Mouse (Mus musculus): ENCODE results near the gene Mpv17l2.

Mpv17l2 gene

DNA sequence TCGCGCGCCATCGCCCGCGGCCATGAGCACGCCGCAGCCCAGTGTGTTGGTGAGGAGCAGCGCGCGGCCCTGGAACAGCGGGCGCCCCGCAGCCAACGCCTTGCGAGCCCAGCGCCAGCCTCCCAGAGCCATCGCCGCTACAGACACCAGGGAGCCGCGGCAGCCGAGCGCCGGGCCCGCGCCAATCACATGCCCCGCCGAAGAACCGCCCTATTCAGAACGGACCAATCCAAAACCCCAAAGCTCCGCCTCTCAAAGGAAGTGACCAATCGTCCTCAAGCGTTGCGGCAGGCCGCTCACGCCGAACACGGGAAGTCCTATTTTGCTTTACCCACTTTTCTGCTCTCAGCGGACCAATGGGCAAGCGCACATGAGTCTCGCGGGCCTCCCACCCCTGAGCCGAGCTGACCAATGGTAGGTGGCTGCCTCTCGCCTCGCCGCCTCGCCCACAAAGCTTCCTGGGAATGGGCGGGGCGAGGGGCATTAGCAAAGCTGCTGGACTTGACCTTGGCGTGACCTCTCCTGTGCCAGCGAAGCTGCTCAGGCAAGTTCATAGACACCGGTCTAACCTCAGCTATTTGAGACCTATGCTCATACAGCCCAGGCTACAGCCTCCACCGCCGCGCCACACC lies at the start of gene Mpv17l2:
Gene Mpv17l2 (minus strand): TSS at position 172 of the 632 bp plus-strand sequence.
- peak; percentile 98 for DNase-seq

DNA sequence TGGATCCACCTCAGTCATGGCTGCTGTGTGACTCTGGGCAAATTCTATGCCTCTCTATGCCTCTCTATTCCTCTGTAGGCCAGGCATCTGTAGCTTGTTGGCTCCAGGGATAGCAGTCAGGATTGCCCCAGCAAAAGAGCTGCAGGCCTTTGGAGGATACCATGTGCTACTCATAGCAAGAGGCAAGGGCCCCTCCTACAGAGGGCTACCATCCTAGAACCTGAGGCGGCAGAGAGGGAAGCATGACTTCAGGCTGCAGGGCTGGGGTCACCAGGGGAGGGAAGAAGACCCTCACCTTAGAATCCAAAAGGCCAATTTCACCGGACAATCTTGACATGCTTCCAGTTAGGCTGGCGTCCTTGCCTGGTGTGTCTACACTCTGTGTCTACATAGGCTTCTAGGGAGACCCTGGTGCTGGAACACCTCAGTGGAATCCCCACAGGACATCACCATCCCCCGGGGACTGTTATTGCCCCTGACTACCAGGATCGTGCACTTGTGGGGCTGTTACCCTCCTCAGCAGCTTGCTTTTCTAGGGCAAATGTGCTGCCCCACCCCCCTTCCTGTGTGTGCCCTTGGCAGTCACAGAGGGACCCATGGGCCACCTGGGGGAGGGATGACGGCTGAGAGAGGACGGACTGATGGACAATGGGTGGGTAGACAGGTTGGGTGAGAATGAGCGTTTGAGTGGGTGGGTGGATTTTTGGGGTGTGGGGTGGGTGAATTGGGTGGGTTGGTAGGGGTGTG lies 48.4 kb upstream of the Mpv17l2 start:
- DNase-seq, result no peak

DNA sequence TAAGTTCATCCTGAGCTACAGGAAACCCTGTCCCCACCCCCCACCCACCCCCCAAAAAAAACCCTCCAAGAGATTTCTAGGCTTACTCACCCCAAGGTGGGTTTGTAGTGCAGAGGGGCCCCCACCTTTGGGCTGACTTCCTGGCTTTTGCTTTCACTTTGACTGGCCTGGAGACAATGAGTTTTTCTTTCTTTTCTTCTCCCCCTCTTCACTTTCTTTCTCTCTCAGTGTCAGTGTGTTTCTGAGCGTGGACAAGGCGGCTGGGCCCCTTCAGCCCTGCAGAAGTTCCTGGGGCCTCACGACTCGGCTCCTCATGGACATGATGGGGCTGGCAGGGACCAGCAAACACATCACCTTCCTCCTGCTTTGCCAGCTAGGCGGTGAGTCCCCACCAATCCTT lies 47.5 kb upstream of the Mpv17l2 start, which contains the start of gene Il12rb1:
Gene Il12rb1 (plus strand): TSS at position 211 of the 400 bp plus-strand sequence.
- no peak for DNase-seq

DNA sequence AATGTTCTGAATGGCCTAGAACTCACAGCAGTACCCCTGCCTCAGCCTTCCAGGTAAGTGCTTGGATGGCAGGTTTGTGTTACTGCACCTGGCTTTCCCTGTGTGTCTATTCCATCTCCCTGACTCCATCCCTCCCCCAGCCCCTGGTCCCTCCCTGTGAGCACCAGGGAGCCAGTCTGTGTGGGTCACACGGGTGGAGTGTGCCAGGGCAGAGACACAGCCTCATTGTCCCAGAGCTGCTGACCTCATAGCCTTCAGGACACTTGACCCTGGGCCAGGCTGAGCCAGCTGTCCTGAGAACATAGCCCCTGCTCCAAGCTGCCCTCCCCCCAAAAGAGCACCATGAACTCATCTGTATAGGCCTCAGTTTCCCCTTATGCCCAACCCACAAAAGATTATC lies 46.6 kb upstream of the Mpv17l2 start:
- no peak for DNase-seq

DNA sequence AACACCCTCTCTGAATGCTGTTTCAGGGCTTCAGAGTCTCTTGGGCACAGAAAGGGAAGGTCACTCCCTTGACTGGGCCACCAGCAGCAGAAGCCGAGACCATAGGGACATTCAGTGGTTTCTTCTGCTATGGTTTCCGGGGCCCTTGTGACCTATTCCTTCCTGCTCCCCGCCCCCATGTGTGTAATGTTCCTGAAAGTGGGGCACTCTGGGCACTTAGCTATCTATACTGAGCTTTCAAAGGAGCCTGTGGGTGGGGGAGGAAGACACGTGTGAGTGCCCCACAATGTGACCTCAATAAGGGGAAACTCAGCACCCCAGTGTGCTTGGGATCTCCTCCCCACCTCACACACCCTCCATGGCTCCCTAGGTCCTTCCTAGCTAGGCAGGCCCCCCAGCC lies 45.8 kb upstream of the Mpv17l2 start:
- DNase-seq, result no peak

DNA sequence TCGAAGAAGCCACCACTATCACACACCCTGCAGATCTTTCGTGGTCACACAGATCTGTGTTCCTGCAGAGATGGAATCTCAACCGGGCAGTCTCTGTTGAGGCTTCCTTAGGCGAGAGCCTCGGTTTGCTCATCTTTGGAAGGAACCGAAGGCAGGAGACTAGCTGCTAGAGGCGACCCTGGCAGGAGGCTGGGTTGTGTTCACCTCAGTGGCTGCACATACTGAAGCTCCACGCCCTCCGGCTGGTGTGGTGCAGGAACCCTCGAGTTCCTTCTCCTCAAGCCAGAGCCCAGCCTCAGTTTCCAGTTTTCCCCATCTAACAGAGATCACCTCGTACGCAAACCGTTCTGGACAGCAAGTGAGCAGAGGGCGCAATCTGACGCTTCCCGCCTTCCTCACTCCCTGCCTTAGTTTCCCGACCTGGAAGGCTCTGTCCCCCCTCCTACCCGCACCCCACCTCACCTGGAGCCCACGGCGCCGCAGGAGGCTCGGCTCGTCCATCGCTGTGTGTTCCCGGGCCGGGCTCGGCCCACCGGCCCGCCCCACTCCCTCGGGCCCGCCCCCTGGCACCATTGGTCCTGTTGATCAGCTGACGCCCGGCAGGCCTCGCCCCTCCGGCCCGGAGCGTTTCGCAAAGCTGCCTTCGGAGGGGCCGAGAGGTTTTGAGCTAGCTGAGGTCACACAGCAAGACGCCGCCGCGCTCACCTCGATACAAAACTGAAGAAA lies 43.9 kb upstream of the Mpv17l2 start, which contains the start of gene Mast3:
Gene Mast3 (minus strand): TSS at position 574 of the 726 bp plus-strand sequence.
- no peak for DNase-seq

DNA sequence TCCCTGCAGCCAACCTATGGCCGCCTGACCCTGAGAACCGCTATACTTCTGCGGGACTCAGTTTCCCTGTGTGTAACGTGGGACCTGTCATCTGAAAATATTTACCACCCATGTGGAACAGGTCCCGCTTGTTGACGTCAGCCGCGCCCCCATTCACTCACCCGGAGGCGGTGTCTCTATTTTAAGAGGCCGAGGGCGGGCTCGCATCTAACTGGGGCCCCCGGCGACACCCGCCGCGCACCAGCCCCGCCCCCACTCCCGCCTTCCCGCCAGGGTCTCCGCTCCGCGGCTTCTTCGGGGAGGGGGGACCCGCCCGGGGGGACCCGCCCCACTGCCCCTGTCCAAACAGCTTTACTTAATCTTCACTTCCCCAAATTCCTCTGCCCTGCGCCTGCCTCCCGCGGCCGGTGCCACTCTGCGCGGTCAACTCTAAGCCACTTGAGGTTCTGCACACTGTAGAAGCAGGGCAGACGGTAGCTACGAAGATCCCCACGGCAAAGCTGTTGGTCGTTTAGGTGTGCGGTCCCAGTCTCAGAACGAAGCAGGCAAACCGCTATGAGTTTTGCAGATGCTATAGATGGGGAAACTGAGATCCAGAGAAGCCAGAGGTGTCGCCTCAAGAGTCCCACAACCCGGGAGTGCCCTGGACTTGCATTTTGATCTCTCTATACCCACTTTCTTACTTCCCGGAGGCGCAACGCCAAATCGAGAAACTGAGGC lies 43.2 kb upstream of the Mpv17l2 start:
- DNase-seq, result no peak

DNA sequence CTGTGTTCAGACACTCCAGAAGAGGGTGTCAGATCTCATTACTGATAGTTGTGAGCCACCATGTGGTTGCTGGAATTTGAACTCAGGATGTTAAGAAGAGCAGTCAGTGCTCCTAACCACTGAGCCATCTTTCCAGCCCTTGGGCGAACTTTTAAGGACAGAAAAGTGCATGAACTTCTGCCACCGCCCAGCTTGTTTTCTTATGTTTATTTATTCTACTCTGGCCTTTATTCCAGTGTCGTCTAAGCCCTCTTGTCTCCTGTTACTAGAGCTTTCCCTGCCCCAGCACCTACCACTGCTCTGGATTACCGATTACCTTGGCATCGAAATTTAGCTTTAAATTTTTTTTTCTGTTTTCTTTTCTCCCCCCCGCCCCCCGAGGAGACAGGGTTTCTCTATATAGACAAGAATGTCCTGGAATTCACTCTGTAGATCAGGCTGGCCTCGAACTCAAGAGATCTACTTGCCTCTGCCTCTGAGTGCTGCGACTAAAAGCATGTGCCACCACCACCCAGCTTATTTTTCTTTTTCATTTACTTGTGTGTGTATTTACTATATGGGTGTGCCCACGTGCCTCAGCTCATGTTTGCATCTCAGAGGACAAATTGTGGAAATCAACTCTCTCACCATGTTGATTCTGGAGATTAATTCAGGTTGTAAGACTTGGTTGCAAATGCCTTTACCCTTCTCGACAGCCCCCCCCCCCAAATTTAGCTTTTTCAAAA lies 42.2 kb upstream of the Mpv17l2 start:
- no peak for DNase-seq

DNA sequence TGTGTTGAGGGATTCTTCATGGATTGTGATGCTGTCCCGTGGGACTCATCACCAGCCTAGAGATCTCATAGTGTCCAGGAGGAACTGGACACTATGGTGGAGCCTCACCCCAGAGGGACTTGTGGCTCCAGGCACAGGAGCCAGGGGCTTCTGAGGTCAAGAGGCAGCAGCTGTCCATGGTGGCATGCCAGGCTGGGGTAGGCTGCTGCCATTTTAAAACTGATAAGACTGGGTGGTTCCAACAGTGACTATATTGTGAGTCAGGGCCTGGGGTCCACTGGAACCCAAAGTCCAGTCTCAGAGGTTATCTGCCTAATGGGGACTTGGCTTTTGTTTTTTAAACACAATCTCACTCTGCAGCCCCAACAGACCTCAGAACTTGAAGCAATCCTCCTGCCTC lies 41.1 kb upstream of the Mpv17l2 start:
- DNase-seq, result no peak

DNA sequence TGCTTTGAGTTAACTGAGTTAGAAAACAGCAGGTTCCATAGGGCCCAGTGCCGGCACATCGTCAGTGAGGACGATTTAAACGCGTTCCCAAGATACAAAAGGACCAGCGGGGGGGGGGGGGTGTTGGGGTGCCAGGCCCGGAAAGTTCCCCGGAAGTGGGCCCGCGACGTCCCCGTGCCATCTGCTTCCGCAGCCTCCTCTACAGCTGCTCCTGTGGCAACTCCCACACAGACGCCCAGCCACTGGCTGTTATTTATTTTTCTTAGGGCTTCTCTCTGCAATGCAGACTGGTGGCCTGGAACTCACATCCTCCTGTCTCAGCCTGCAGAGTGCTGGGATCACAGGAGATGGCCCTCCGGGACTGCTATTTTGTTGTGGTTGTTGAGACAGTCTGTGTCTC lies 40.4 kb upstream of the Mpv17l2 start:
- DNase-seq, result no peak

DNA sequence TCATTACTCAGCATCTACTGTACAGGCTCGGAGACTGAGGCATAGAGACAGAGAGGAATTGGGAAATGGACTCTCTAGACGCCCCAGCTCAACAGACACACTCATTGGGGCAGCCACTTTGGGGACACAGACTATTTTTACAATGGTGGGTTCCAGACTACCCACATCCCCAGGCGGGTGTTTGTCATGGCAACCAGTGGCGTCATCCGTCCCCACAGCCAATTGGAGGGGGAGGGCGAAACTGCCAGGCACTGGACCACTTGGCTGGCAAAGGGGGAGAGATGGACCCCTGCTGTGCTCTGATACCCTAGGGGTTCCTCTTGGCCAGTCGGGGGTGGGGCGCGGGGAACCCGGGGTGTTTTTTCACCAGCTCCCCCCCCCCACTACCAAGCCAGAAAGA lies 39.9 kb upstream of the Mpv17l2 start:
- DNase-seq, result no peak

DNA sequence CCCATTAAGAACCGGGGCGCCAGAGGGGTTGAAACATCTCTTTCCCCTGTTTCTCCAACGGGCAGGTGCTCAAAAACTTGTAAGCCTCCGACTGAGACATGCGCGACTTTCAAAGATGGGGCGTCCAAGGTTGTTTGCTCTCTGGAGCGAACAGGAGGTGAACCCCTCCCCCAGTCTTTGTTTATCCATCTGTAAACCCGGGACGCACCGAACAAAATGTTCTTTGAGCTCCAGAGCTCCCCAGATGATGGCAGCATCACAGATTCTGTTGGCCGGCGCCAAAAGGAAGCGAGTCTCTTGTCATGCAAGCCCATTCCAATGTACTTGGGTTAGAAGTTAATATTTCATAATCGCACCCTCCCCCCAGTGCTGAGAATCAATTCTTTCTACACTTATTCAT lies 37.5 kb upstream of the Mpv17l2 start:
- DNase-seq, result peak; percentile 55

DNA sequence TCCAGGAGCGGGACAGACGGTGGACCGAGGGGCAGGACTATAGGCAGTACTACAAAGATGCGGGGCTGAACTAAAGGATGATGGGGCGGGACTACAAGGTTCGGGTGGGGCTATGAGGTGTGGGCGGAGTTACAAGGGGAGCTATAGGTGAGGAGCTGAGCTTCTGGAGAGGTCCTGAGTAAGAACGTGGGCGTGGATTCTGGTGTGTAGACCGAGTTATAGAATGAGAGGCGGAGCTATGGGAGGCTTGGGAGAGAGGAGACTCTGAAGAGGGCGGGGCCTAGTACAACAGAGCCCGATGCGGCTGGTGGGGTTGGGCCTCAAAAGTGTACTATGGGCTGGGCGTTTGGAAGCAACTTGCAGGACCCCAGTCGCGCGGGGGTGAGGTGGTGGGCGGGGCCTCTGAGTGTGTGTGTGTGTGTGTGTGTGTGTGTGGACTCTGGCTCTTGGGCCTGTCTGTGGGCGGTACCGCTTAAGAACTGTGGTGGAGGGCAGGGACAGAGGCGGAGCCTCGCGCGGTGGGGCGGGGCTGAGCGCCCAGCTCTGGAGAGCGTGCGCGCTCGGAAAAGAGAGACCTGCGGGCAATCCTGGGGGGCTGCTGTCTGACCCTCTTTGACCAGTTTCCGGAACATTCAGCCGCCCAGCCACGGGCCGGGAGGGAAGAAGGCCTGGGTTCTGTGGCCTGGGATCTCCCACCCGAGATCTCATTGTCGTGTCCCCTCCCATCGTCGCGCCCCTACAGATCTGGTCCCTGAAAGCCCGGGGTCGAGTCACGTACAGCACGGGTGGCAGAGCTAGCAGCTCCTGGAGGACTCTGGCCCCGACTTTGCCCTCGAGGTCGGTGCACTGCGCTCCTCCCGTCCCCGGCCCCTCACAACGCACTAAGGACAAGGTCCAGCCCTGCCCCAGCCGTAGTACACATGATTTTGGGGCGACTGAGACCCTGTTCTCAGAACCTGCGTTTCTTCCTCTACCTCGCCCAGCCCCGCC lies 36.6 kb upstream of the Mpv17l2 start:
- DNase-seq, result peak; percentile 87

DNA sequence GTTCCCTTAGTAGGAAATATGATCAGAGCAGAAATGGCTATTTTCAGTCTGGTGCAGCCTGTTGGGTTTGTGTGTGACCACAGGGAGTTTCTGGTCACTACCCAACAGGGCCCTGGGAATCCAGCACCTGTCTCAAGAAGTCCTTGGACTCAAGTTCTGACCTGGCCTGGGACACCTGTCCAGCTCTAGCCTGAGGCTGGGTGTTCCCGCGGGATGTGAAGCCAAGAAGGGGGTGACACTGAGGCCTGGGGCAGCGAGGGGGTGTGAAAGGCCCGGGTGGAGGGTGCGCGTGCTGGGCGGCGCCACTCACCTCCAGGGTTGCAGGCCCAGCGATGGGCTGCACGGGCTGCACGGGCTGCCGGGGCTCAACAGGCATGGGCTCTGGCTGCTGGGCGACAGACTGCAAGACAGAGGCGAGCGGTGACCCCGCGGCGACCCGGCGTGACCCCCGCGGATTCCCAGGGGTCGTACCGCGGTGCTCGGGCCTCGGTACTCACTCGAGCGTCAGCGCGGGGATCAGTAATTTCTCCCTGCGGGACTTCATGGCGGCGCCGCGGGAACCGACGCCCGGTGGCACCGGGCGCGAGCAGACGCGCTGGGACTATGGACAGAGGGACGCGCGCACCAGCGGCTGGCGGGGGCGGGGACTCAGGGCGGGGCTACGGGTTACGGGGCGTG lies 35.8 kb upstream of the Mpv17l2 start:
- peak; percentile 65 for DNase-seq

DNA sequence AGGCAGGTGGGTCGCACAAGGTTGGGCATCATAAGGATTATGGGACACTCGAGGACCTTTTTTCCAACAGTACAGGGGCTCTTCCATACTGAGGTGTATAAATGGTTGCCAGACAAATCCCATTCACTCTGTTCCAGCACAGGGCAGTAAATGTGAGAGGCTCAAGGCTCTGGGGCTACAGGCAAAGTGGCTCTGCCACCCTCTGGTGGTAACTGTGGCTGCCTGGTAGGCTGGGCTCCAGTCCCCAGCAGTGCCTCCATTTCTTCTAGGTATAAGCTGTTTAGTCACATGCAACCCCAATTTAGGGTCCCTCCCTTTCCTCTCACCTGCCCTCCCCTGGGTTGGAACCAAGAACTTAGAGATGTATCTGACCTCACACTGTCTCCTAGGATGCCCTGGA lies 34.6 kb upstream of the Mpv17l2 start:
- peak; percentile 48 for DNase-seq

DNA sequence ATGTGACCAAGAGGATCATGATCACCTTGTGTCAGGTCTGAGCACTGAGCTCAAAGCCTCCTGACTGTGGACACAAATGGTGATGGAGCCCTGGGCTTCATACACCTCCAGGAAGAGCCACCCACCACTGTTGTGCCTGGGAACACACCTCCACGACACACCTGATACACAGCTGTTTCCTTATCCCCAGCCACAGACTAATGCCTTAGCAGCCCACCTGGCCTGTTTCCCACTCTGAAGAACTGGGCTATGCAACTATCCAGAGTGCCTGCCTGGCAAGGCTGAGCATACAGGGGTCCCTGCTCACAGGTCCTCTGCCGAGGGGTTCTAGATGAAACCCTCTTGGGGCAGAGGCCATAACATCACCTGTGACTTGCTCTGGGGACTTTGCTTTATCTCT lies 33.5 kb upstream of the Mpv17l2 start:
- peak; percentile 34 for DNase-seq

DNA sequence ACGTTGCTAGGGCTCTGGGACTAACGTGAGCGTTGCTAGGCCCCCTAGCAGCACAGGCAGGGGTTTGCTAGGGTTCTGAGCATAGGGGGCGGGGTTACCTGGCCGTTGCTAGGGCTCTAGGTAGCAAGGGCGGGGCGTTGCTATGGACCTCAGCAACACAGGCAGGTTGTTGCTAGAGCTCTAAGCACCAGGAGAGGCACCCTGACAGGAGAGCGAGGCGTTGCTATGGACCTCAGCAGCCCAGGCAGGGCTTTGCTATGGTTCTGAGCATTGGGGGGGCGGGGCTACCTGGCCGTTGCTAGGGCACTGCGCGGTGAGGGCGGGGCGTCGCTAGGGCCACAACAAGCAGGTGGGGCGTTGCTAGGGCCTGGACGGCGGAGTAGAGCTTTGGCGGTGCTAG lies 32.0 kb upstream of the Mpv17l2 start:
- peak; percentile 82 for DNase-seq

DNA sequence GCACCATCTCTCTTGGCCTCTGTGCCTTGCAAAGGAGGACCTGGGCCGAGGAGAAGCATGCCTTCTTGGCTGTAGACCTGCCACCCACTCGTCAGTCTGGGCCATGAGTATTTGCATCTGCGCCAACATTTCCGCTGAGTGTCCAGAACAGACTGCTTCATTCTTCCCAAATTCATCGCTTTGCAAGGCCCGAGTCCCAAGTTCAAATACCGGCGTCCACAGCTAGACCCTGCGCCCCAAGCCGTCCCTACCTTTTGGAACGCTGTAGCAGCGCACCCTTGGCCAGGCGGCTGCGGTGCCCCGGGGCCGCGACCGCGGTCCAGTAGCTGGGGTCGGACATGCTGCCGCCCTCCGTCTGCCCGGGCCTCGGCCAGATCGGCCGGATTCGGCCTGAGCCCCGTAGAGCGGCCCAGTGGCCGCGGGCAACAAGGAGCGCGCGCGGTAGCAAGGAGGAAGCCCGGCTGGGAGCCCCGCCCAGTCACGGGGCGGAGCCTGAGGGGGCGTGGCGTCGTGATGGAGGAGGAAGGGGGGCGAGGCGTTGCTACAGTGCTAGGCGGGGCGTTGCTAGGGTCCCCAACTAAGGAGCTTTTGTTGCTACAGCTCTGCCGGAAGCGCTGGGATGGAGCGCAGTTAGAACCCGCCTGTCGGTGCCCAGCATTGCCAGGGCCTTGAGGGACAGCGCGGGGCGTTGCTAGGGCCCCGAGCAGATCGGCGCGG lies 31.4 kb upstream of the Mpv17l2 start:
- peak; percentile 91 for DNase-seq

DNA sequence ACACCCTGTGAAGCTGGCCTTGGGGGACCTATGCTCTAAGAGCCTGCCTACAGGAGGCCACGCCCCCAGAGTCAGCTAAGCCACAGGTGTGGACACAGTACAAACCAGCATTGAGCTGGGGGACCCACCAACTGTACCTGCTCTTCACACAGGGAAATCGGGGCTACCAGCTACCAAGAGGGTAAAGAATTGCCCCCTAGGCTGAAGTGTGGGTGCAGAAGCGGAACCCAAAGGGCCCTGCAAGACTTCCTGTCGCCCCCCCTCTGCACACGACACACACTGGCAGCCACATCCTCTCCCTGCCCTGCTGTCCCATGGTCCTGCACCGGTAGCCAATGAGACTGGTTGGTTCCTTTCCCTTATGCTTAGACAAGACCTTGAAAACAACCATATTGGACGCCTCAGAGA lies 30.6 kb upstream of the Mpv17l2 start:
- DNase-seq, result peak; percentile 58

DNA sequence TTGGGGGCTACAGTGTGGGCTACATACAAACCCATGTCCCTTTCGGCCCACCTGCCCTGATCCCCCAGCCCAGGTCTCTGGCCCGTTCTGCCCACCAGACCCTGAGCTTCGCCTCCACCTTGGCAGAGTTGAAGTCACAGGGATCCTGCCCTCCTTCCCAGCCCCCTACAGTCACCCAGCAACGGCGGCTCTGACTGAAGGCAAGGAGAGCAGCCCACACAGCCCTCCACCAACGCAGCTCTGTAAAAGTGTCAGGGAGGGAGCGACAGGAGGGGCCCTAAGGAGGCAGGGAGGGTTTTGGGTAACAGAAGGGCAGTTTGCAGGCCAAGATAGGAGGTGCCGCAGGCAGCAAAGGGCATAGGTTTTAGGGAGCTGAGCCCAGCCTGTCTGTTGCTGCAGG lies 30.1 kb upstream of the Mpv17l2 start:
- DNase-seq, result peak; percentile 48
